Mouse (Mus musculus): Measurements from ENCODE around the gene Def8. TPM values are rescaled to one million over a fixed set of nuclear protein-coding genes. Genes with fewer than 3 reads are reported as not detected.

The Def8 gene
- polyA plus RNA-seq, 1 experiment from 2014 or later: 20.6 TPM

- 83% methylated on average over 8 of the region's 8 CpGs for WGBS
- TF ChIP-seq EP300 (optimal IDR thresholded peaks at IDR 0.05) (no peak), CTCF (IDR thresholded peaks at IDR 0.05; ENCODE audit: low read depth) (peak; percentile 63)
- Histone ChIP-seq H3K4me2 (replicated peaks; ENCODE audit: low read depth) (no peak overlapping the region), H3K27ac (replicated peaks) (no peak overlapping the region), H3K4me1 (replicated peaks; ENCODE audit: control insufficient read depth, insufficient read depth) (no peaks in the 10 kb centered on the region), H3K36me3 (ENCODE audit: control insufficient read depth, insufficient read depth, low read length) (no peaks in the 10 kb centered on the region), H3K4me3 (ENCODE audit: low read depth, low read length) (no peak overlapping the region), H3K9ac (ENCODE audit: low read length) (no peak overlapping the region), H3K27me3 (ENCODE audit: control insufficient read depth, insufficient read depth, low read length) (peaks cover 9% of the 10 kb centered on the region), H3K9me3 (ENCODE audit: control insufficient read depth, low read length) (no peaks in the 10 kb centered on the region)
- ATAC-seq (ENCODE audit: low FRiP score, low TSS enrichment) (no peak), DNase-seq (ENCODE audit: low spot score) (no peak)
Measured at GRCm38 (mm10) chr8:123415967-123416943, 7.1 kb upstream of the Def8 start.

GRCm38 (mm10) chr8:123416944-123417555 is 6.3 kb upstream of the Def8 start:
- DNase-seq (ENCODE audit: low spot score) (no peak), ATAC-seq (ENCODE audit: low FRiP score, low TSS enrichment) (0 out of 2 replicates have a peak, but pooled peaks have one; percentile 10)
- no peaks in the 10 kb centered on the region for H3K9me3 ChIP-seq (ENCODE audit: control insufficient read depth, low read length)
- H3K4me3 ChIP-seq (ENCODE audit: low read depth, low read length): no peak overlapping the region
- H3K9ac ChIP-seq (ENCODE audit: low read length): no peak overlapping the region
- TF ChIP-seq CTCF (IDR thresholded peaks at IDR 0.05; ENCODE audit: low read depth) (no peak), EP300 (optimal IDR thresholded peaks at IDR 0.05) (no peak)
- no peak overlapping the region for H3K4me2 ChIP-seq (replicated peaks; ENCODE audit: low read depth)
- H3K4me1 ChIP-seq (replicated peaks; ENCODE audit: control insufficient read depth, insufficient read depth): no peaks in the 10 kb centered on the region
- H3K27ac ChIP-seq (replicated peaks): no peak overlapping the region
- peaks cover 3% of the 10 kb centered on the region; the same call in 1 of the 2 replicates for H3K27me3 ChIP-seq (ENCODE audit: control insufficient read depth, insufficient read depth, low read length)
- no peaks in the 10 kb centered on the region for H3K36me3 ChIP-seq (ENCODE audit: control insufficient read depth, insufficient read depth, low read length)
- 74% methylated on average over 8 of the region's 8 CpGs for WGBS

DNA sequence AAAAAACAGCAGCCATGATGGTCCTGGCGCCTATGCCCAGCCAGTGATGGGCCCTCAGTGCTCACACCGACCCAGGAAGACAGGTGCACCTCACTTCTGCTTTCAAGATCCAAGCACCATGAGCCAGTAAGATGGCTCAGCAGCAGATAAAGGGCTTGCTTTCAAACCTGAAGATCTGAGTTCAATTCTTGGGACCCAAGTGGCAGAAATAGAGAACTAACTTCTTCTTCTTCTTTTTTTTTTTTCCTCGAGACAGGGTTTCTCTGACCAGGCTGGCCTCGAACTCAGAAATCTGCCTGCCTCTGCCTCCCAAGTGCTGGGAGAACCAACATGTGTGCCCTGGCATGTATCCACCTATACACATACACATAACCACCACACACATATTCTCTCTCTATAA is 3.6 kb upstream of the Def8 start:
- no peak overlapping the region for H3K4me3 ChIP-seq (ENCODE audit: low read depth, low read length)
- WGBS: 85% methylated on average over 4 of the region's 4 CpGs
- TF ChIP-seq CTCF (IDR thresholded peaks at IDR 0.05; ENCODE audit: low read depth) (no peak), EP300 (optimal IDR thresholded peaks at IDR 0.05) (no peak)
- H3K9me3 ChIP-seq (ENCODE audit: control insufficient read depth, low read length): no peaks in the 10 kb centered on the region
- no peaks in the 10 kb centered on the region for H3K36me3 ChIP-seq (ENCODE audit: control insufficient read depth, insufficient read depth, low read length)
- DNase-seq (ENCODE audit: low spot score): no peak
- H3K9ac ChIP-seq (ENCODE audit: low read length): no peak overlapping the region
- H3K27ac ChIP-seq (replicated peaks): no peak overlapping the region
- no peak for ATAC-seq (ENCODE audit: low FRiP score, low TSS enrichment)
- no peak overlapping the region for H3K4me2 ChIP-seq (replicated peaks; ENCODE audit: low read depth)
- H3K27me3 ChIP-seq (ENCODE audit: control insufficient read depth, insufficient read depth, low read length): no peaks in the 10 kb centered on the region
- no peaks in the 10 kb centered on the region for H3K4me1 ChIP-seq (replicated peaks; ENCODE audit: control insufficient read depth, insufficient read depth)

GRCm38 (mm10) chr8:123420525-123421281 is 2.6 kb upstream of the Def8 start:
- Histone ChIP-seq H3K4me1 (replicated peaks; ENCODE audit: control insufficient read depth, insufficient read depth) (no peaks in the 10 kb centered on the region), H3K27me3 (ENCODE audit: control insufficient read depth, insufficient read depth, low read length) (no peaks in the 10 kb centered on the region), H3K9me3 (ENCODE audit: control insufficient read depth, low read length) (no peaks in the 10 kb centered on the region), H3K27ac (replicated peaks) (no peak overlapping the region), H3K4me2 (replicated peaks; ENCODE audit: low read depth) (no peak overlapping the region), H3K36me3 (ENCODE audit: control insufficient read depth, insufficient read depth, low read length) (no peaks in the 10 kb centered on the region), H3K4me3 (ENCODE audit: low read depth, low read length) (no peak overlapping the region), H3K9ac (ENCODE audit: low read length) (no peak overlapping the region)
- DNase-seq (ENCODE audit: low spot score) (no peak), ATAC-seq (ENCODE audit: low FRiP score, low TSS enrichment) (no peak)
- TF ChIP-seq CTCF (IDR thresholded peaks at IDR 0.05; ENCODE audit: low read depth): no peak
- TF ChIP-seq EP300 (optimal IDR thresholded peaks at IDR 0.05): no peak
- 92% methylated on average over 34 of the region's 34 CpGs for WGBS

- Histone ChIP-seq H3K27me3 (ENCODE audit: control insufficient read depth, insufficient read depth, low read length) (no peaks in the 10 kb centered on the region), H3K27ac (replicated peaks) (no peak overlapping the region), H3K4me1 (replicated peaks; ENCODE audit: control insufficient read depth, insufficient read depth) (no peaks in the 10 kb centered on the region), H3K9ac (ENCODE audit: low read length) (no peak overlapping the region), H3K4me2 (replicated peaks; ENCODE audit: low read depth) (no peak overlapping the region), H3K4me3 (ENCODE audit: low read depth, low read length) (no peak overlapping the region), H3K36me3 (ENCODE audit: control insufficient read depth, insufficient read depth, low read length) (no peaks in the 10 kb centered on the region), H3K9me3 (ENCODE audit: control insufficient read depth, low read length) (no peaks in the 10 kb centered on the region)
- DNase-seq (ENCODE audit: low spot score): no peak
- TF ChIP-seq CTCF (IDR thresholded peaks at IDR 0.05; ENCODE audit: low read depth) (no peak), EP300 (optimal IDR thresholded peaks at IDR 0.05) (no peak)
- 87% methylated on average over 19 of the region's 19 CpGs for WGBS
- no peak for ATAC-seq (ENCODE audit: low FRiP score, low TSS enrichment)
Measured at GRCm38 (mm10) chr8:123421325-123421724, 2.0 kb upstream of the Def8 start.

All from stomach, postnatal 0 days (tissue).